ENCODE assay signal across 8 mouse cellular contexts in genomic region chr6:49142428-49142827, GRCm38 (mm10).
DNase-seq lines count a peak whose midpoint lies in the region; ATAC-seq and TF ChIP-seq lines count a peak whose summit lies in the region.

No protein-coding gene starts in this region.

- no peak overlapping the region for H3K27ac ChIP-seq in liver, adult 2 months (replicated peaks; ENCODE audit: insufficient read depth, low read depth, low read length)
- H3K27ac ChIP-seq in liver, embryonic 12.5 days: no peak overlapping the region

- no peak overlapping the region for H3K4me2 ChIP-seq in liver, embryonic 12.5 days

- no peak overlapping the region for H3K4me3 ChIP-seq in liver, adult 2 months (ENCODE audit: insufficient read depth, low read depth, low read length)
- no peak overlapping the region for H3K4me3 ChIP-seq in liver, embryonic 12.5 days
- no peak overlapping the region for H3K4me3 ChIP-seq in lung, adult 2 months (replicated peaks; ENCODE audit: extremely low read depth, low read depth, low read length)

- no peaks in the 10 kb centered on the region for H3K27me3 ChIP-seq in liver, adult 2 months (ENCODE audit: control insufficient read depth, insufficient read depth, low read length)
- H3K27me3 ChIP-seq in liver, embryonic 12.5 days (replicated peaks): no peaks in the 10 kb centered on the region

- H3K4me1 ChIP-seq in liver, adult 2 months (ENCODE audit: control insufficient read depth, insufficient read depth, low read length): no peaks in the 10 kb centered on the region
- H3K4me1 ChIP-seq in liver, embryonic 12.5 days: peaks cover 60% of the 10 kb centered on the region
- no peaks in the 10 kb centered on the region for H3K4me1 ChIP-seq in lung, adult 2 months (ENCODE audit: control insufficient read depth, insufficient read depth, low read length)

- peak; percentile 41 to 77 for DNase-seq in adrenal gland, adult (ENCODE audit: inconsistent age in 2 of 2, low spot score in 1 of 2)
- no peak for DNase-seq in adrenal gland, postnatal 4 days (ENCODE audit: low spot score in 2 of 2)
- DNase-seq in liver, adult 2 months (ENCODE audit: extremely low read depth, low read depth, low spot score): peak; percentile 42
- no peak for DNase-seq in brain, embryonic 14.5 days (ENCODE audit: low read depth)
- DNase-seq in lung, adult 2 months: peak; percentile 22
- DNase-seq in frontal cortex, postnatal 14 days (ENCODE audit: low spot score in 2 of 2): no peak
- DNase-seq in left cerebral cortex, postnatal 10 days (ENCODE audit: extremely low spot score in 1 of 2, low spot score in 2 of 2): no peak

- H3K9ac ChIP-seq in liver, adult 2 months (ENCODE audit: low read depth, low read length): no peak overlapping the region
- H3K9ac ChIP-seq in liver, embryonic 12.5 days: no peak overlapping the region

- no peaks in the 10 kb centered on the region for H3K36me3 ChIP-seq in liver, adult 2 months (ENCODE audit: control insufficient read depth, insufficient read depth, low read length)
- 0 out of 2 replicates have a peak, but pooled peaks cover 5% of the 10 kb centered on the region for H3K36me3 ChIP-seq in liver, embryonic 12.5 days

- no peak for ATAC-seq in liver, embryonic 12.5 days

- no peaks in the 10 kb centered on the region for H3K9me3 ChIP-seq in liver, embryonic 12.5 days (replicated peaks)

- 83% methylated on average over 9 of the region's 9 CpGs for WGBS in liver, adult 2 months
- 80% methylated on average over 9 of the region's 9 CpGs for WGBS in liver, embryonic 12.5 days (ENCODE audit: insufficient replicate concordance)
- 84% methylated on average over 9 of the region's 9 CpGs for WGBS in lung, adult 2 months

- H3K79me2 ChIP-seq in liver, adult 2 months (ENCODE audit: control insufficient read depth, insufficient read depth, low read length): 0 out of 2 replicates have a peak, but pooled peaks cover 2% of the 10 kb centered on the region

- peak; percentile 53 for TF ChIP-seq CTCF in liver, adult 2 months (IDR thresholded peaks at IDR 0.05; ENCODE audit: low read depth, low read length)
- TF ChIP-seq CTCF in brain, embryonic 14.5 days (IDR thresholded peaks at IDR 0.05; ENCODE audit: borderline replicate concordance, extremely low read depth, insufficient read depth, insufficient read length): peak; percentile 13; the same call in 1 of the 2 replicates
- peak; percentile 57 for TF ChIP-seq CTCF in lung, adult 2 months (IDR thresholded peaks at IDR 0.05; ENCODE audit: insufficient read depth, low read length)

- TF ChIP-seq POLR2A in liver, adult 2 months (IDR thresholded peaks at IDR 0.05; ENCODE audit: extremely low read depth, insufficient read depth, low read length): no peak
- no peak for TF ChIP-seq POLR2A in brain, embryonic 14.5 days (IDR thresholded peaks at IDR 0.05; ENCODE audit: borderline replicate concordance, extremely low read depth, insufficient read depth, insufficient read length, poor library complexity, severe bottlenecking)
- no peak for TF ChIP-seq POLR2A in lung, adult 2 months (IDR thresholded peaks at IDR 0.05; ENCODE audit: borderline replicate concordance, extremely low read depth, low read depth, low read length)

- intact Hi-C loops in left cerebral cortex, postnatal 10 days (cut with DNase I): no loop called here

Comparison
In these comparisons a context has a peak if more than half of its experiments do, and no peak if none do; other contexts are left out.
1. DNase-seq: peak in adrenal gland, adult (2 of 2), liver, adult 2 months (single experiment) and lung, adult 2 months (single experiment); none in adrenal gland, postnatal 4 days (0 of 2), brain, embryonic 14.5 days (single experiment), frontal cortex, postnatal 14 days (0 of 2) and left cerebral cortex, postnatal 10 days (0 of 2).
2. Peak in every context shown above with its lines, with median percentiles within 50 percentile points of each other: CTCF ChIP-seq.